Mouse (Mus musculus) heart, adult 2 months (tissue): ENCODE measurements around the gene Lsm4.

Experiments
- CTCF ChIP-seq: fragments of 200-600 bp; IDR thresholded peaks from 2 replicates; pipeline ENCODE4 v1.8.1; 2022; ENCODE audit warnings: antibody characterized with exemption, mild to moderate bottlenecking, moderate library complexity
- EP300 ChIP-seq: fragments of 200-500 bp; IDR thresholded peaks from 2 replicates; pipeline ENCODE4 v1.6.1; 2011; ENCODE audit warnings: low read depth, low read length, control low read depth; ENCODE audit not compliant: insufficient read depth
- POLR2A ChIP-seq: fragments of 200-500 bp; IDR thresholded peaks from 2 replicates; pipeline ENCODE4 v1.6.1; 2011; ENCODE audit warnings: mild to moderate bottlenecking, low read depth, low read length, control low read depth; ENCODE audit not compliant: insufficient read depth

DNA sequence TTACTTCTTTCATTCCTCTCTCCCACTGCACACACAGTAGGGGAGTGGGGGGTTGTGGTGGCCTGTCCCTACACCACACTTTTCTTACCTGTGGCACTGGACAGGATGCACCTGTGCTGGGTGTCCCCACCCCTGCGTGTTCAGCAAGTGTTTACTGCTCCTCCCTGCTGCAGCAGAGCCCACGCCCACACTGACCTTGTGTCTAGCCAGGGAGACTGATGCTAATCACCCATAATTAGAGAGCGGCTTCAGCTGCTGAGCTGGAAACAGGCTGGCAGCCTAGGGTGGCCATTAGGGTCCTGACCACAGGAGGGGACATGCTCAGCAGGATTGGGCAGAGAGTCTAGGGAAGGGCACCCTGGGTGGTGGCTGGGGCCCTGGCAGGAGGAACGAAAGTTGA, 1.7 kb downstream of the Lsm4 start:
- TF ChIP-seq POLR2A (no peak), CTCF (no peak), EP300 (no peak)
